Mouse (Mus musculus) erythroblast, embryonic 14.5 days (primary cell): ENCODE data around the gene Pdxp.
"Not testable (repeated sequence)": the region's sequence is repeated elsewhere in the genome, so short reads cannot be mapped to it uniquely, and the experiment has no call there.

ENCODE experiments used
- GATA1 ChIP-seq: IDR thresholded peaks from 2 replicates; pipeline ENCODE4 v1.6.1; 2012; ENCODE audit warnings: low read length, inconsistent platforms, mixed read lengths
- TAL1 ChIP-seq: IDR thresholded peaks from 3 replicates; pipeline ENCODE4 v1.6.1; 2012; ENCODE audit warnings: low read length, inconsistent platforms, mixed read lengths

DNA sequence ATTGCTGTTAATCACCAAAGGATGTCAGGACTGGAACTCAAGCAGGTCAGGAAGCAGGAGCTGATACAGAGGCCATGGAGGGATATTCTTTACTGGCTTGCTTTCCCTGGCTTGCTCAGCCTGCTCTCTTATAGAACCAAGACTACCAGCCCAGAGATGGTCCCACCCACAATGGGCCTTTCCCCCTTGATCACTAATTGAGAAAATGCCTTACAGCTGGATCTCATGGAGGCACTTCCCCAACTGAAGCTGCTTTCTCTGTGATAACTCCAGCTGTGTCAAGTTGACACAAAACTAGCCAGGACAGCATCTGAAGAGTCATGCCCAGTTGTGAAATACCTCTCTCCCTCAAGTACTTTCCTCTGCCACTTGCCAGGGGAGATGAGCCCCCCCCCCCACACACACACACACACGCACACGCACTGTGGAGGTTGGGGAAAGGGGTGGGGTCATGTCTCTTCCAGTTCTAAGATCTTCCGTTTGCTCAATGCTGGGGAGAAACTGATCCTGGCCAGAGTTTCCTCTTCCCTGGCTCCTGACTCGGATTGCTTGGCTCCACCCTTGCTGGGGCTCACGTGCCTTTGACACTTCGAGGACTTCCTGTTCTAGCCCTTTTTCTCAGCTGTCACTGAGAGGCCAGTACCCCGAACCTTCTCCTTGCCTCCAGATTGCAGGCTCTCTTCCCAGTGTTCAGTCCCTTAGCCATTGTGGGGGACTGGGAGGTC, 34.8 kb upstream of the Pdxp start:
- TF ChIP-seq GATA1, TAL1: not testable (repeated sequence)
